Mouse (Mus musculus) heart, embryonic 14.5 days (tissue): ENCODE data around the gene Tex101. TPM values are rescaled to one million over a fixed set of nuclear protein-coding genes. Genes with fewer than 3 reads are reported as not detected.
"Not testable (repeated sequence)": the region's sequence is repeated elsewhere in the genome, so short reads cannot be mapped to it uniquely, and the experiment has no call there.

Experiments
- ATAC-seq: fragments of 200-750 bp; cut with Nextera tagmentation; 2 replicates; pipeline ENCODE4 v1.8.0; 2017; ENCODE audit warnings: low read depth, moderate TSS enrichment; ENCODE audit not compliant: insufficient number of reproducible peaks, insufficient read depth, low FRiP score
- H3K27ac ChIP-seq, 2 experiments: fragments of 200-500 bp in 1 of 2; fragments of 300-500 bp in 1 of 2; sonication (generic) in 1 of 2; replicated peaks in 1 of 2; 2 replicates each; pipeline ENCODE4 v1.5.1; 2012 to 2014; ENCODE audit warnings: low read depth in 2 of 2, low read length in 2 of 2, control low read depth in 1 of 2, mild to moderate bottlenecking in 1 of 2, mixed read lengths in 1 of 2; ENCODE audit not compliant: control insufficient read depth in 1 of 2, insufficient read depth in 1 of 2
- H3K27me3 ChIP-seq: fragments of 300-500 bp; sonication (generic); 2 replicates; pipeline ENCODE4 v1.6.1; 2014; ENCODE audit warnings: mild to moderate bottlenecking, low read length, control low read depth; ENCODE audit not compliant: control insufficient read depth, insufficient read depth
- H3K36me3 ChIP-seq: fragments of 300-500 bp; sonication (generic); 2 replicates; pipeline ENCODE4 v1.6.1; 2014; ENCODE audit warnings: mild to moderate bottlenecking, control low read depth, low read length, mixed read lengths; ENCODE audit not compliant: control insufficient read depth, insufficient read depth
- H3K4me1 ChIP-seq, 2 experiments: fragments of 200-500 bp in 1 of 2; fragments of 300-500 bp in 1 of 2; sonication (generic) in 1 of 2; 2 replicates each; pipeline ENCODE4 v1.6.1; 2012 to 2014; ENCODE audit warnings: low read length in 2 of 2, control low read depth in 1 of 2, mixed read lengths in 1 of 2; ENCODE audit not compliant: control insufficient read depth in 2 of 2, insufficient read depth in 2 of 2
- H3K4me2 ChIP-seq: fragments of 300-500 bp; sonication (generic); 2 replicates; pipeline ENCODE4 v1.6.1; 2014; ENCODE audit warnings: mild to moderate bottlenecking, low read length
- H3K4me3 ChIP-seq, 2 experiments: fragments of 200-500 bp in 1 of 2; fragments of 300-500 bp in 1 of 2; sonication (generic) in 1 of 2; 2 replicates each; pipeline ENCODE4 v1.5.1; 2012 to 2014; ENCODE audit warnings: low read length in 2 of 2, mild to moderate bottlenecking in 2 of 2, control low read depth in 1 of 2, low read depth in 1 of 2, moderate library complexity in 1 of 2; ENCODE audit not compliant: control insufficient read depth in 1 of 2, insufficient read depth in 1 of 2
- H3K9ac ChIP-seq: fragments of 300-500 bp; sonication (generic); 2 replicates; pipeline ENCODE4 v1.6.1; 2014; ENCODE audit warnings: mild to moderate bottlenecking, low read length
- H3K9me3 ChIP-seq: fragments of 300-500 bp; sonication (generic); 2 replicates; pipeline ENCODE4 v1.6.1; 2016; ENCODE audit warnings: low read length, control low read depth; ENCODE audit not compliant: control insufficient read depth
- WGBS: fragments of 180-500 bp; shearing (Covaris S2); extraction: QIAGEN DNeasy Blood & Tissue Kit; methylation state at CpG from one replicate; pipeline ENCODE4 v1.1.7; 2014; 5-methylcytosine and 5-hydroxymethylcytosine counted together
- polyA plus RNA-seq: library from polyadenylated mRNA; unstranded; fragments of >200 nt; fragmentation: Nextera tagmentation; extraction: Ambion mirVana; gene quantifications from 2 replicates; pipeline ENCODE4 v1.2.1, GENCODE M21; 2014

The Tex101 gene
- polyA plus RNA-seq, result not detected in 2 replicates

GRCm38 (mm10) chr7:24676575-24676974 lies at the start of gene Tex101:
Gene Tex101 (minus strand): TSS chr7:24676675.
- Histone ChIP-seq H3K9me3 (no peaks in the 10 kb centered on the region), H3K36me3 (no peaks in the 10 kb centered on the region), H3K27me3 (no peaks in the 10 kb centered on the region), H3K4me3 (no peak within 1 kb of the TSS), H3K27ac (no peak within 1 kb of the TSS), H3K4me2 (no peak within 1 kb of the TSS), H3K4me1 (no peaks in the 10 kb centered on the region), H3K9ac (no peak within 1 kb of the TSS)
- 82% methylated on average over 9 of the region's 9 CpGs for WGBS
- no peak for ATAC-seq

GRCm38 (mm10) chr7:24715039-24715438 lies 38.6 kb upstream of the Tex101 start:
- Histone ChIP-seq H3K4me1 (no peaks in the 10 kb centered on the region), H3K27me3 (no peaks in the 10 kb centered on the region), H3K4me2 (no peak overlapping the region), H3K36me3 (no peaks in the 10 kb centered on the region), H3K9me3 (no peaks in the 10 kb centered on the region), H3K4me3 (no peak overlapping the region), H3K9ac (no peak overlapping the region), H3K27ac (no peak overlapping the region)
- WGBS, result 66% methylated on average over 6 of the region's 6 CpGs
- no peak for ATAC-seq

- Histone ChIP-seq H3K27ac (no peak within 1 kb of the TSS), H3K27me3 (no peaks in the 10 kb centered on the region), H3K36me3 (no peaks in the 10 kb centered on the region), H3K9ac (no peak within 1 kb of the TSS), H3K4me1 (no peaks in the 10 kb centered on the region), H3K4me3 (no peak within 1 kb of the TSS), H3K9me3 (no peaks in the 10 kb centered on the region), H3K4me2 (no peak within 1 kb of the TSS)
- ATAC-seq, result no peak
- WGBS, result 90% methylated on average over 14 of the region's 14 CpGs
These were observed 32.4 kb upstream of the Tex101 start, which contains the start of gene BC049730 for GRCm38 (mm10) chr7:24708832-24709292. Gene BC049730 (plus strand): TSS chr7:24709242.

- H3K27ac ChIP-seq, H3K4me1 ChIP-seq, H3K27me3 ChIP-seq, ATAC-seq, H3K4me3 ChIP-seq, H3K9me3 ChIP-seq, H3K36me3 ChIP-seq, H3K4me2 ChIP-seq, H3K9ac ChIP-seq: not testable (repeated sequence)
- WGBS, result 70% methylated on average over 9 of the region's 9 CpGs
These were observed 26.4 kb upstream of the Tex101 start for GRCm38 (mm10) chr7:24702841-24703240.

- not testable (repeated sequence) for H3K27ac ChIP-seq, ATAC-seq, H3K27me3 ChIP-seq, H3K9ac ChIP-seq, H3K4me1 ChIP-seq, H3K9me3 ChIP-seq, H3K36me3 ChIP-seq, H3K4me2 ChIP-seq, H3K4me3 ChIP-seq
- 91% methylated on average over 4 of the region's 4 CpGs for WGBS
These were observed 21.4 kb upstream of the Tex101 start for GRCm38 (mm10) chr7:24697891-24698290.

GRCm38 (mm10) chr7:24692693-24693092 lies 16.2 kb upstream of the Tex101 start:
- not testable (repeated sequence) for H3K27ac ChIP-seq, H3K27me3 ChIP-seq, H3K4me3 ChIP-seq, H3K36me3 ChIP-seq, H3K4me1 ChIP-seq, H3K4me2 ChIP-seq, ATAC-seq, H3K9me3 ChIP-seq, H3K9ac ChIP-seq
- WGBS, result 62% methylated on average over 3 of the region's 3 CpGs

- not testable (repeated sequence) for ATAC-seq, H3K36me3 ChIP-seq, H3K4me2 ChIP-seq, H3K4me3 ChIP-seq, H3K9me3 ChIP-seq, H3K9ac ChIP-seq, H3K4me1 ChIP-seq, H3K27ac ChIP-seq, H3K27me3 ChIP-seq
- WGBS, result 88% methylated on average over 10 of the region's 10 CpGs
These were observed 11.0 kb upstream of the Tex101 start for GRCm38 (mm10) chr7:24687519-24687918.

GRCm38 (mm10) chr7:24684121-24684520 lies 7.6 kb upstream of the Tex101 start:
- H3K9ac ChIP-seq, H3K4me1 ChIP-seq, H3K36me3 ChIP-seq, H3K4me2 ChIP-seq, H3K27me3 ChIP-seq, H3K27ac ChIP-seq, H3K4me3 ChIP-seq, ATAC-seq, H3K9me3 ChIP-seq: not testable (repeated sequence)
- 69% methylated on average over 7 of the region's 7 CpGs for WGBS
